Mouse (Mus musculus): ENCODE data around the gene Gpr85.

Gpr85 gene

GRCm38 (mm10) chr6:13835720-13836665, 3.7 kb downstream of the Gpr85 start:
- in situ Hi-C loops (cut with MboI; ENCODE audit: low pct_unique_long_range_greater_than_20kb in 1 of 2, low sequenced_read_pairs in 2 of 2, unreplicated experiment in 1 of 2) = no loop called here

GRCm38 (mm10) chr6:13832770-13833169, 7.0 kb downstream of the Gpr85 start:
- in situ Hi-C loops (cut with MboI; ENCODE audit: low pct_unique_long_range_greater_than_20kb in 1 of 2, low sequenced_read_pairs in 2 of 2, unreplicated experiment in 1 of 2) = no loop called here

- in situ Hi-C loops (cut with MboI; ENCODE audit: low pct_unique_long_range_greater_than_20kb in 1 of 2, low sequenced_read_pairs in 2 of 2, unreplicated experiment in 1 of 2) = no loop called here
Measured at GRCm38 (mm10) chr6:13828877-13829276, 10.9 kb downstream of the Gpr85 start.

DNA sequence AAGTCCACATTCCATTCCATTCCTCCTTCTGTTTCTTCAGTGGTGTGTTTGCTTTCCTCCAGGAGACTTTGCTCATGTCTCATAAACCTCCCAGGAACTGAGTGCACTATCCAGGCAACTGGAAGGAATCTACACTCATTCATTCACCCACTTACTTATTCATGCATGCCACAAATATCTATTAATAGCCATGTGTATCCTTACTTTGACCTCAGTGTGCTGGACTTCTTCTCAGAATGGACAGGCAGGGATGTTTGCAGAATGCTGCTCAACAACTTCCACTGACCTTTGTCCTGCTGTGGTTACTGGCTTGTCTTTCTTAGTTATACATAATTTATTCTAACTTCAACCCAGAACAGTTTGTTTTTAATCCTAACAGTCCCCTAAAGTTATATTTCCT, 23.1 kb downstream of the Gpr85 start:
- in situ Hi-C loops (cut with MboI; ENCODE audit: low pct_unique_long_range_greater_than_20kb in 1 of 2, low sequenced_read_pairs in 2 of 2, unreplicated experiment in 1 of 2) = no loop called here

DNA sequence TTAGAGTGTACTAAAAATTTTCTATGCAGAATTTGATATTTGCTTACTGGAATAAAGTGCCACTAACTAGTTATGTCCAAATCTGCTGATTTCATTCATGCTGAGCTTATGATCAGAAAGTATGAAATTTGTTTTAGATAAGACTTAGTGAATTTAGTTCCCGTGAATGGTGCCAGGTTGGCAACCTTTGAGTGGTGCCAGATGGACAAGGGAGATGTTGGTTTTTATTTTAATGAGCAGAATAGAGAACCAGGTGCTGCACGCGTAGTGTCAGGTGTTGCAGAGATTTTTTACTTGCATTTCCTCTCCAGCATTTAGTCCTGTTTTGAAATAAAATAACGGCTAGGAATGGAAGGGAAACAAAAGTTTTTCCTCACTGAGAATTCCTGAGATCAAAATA, 27.6 kb downstream of the Gpr85 start:
- in situ Hi-C loops (cut with MboI; ENCODE audit: low pct_unique_long_range_greater_than_20kb in 1 of 2, low sequenced_read_pairs in 2 of 2, unreplicated experiment in 1 of 2) = no loop called here

GRCm38 (mm10) chr6:13800071-13800470, 39.7 kb downstream of the Gpr85 start:
- in situ Hi-C loops (cut with MboI; ENCODE audit: low pct_unique_long_range_greater_than_20kb in 1 of 2, low sequenced_read_pairs in 2 of 2, unreplicated experiment in 1 of 2) = no loop called here

GRCm38 (mm10) chr6:13797389-13797788, 42.4 kb downstream of the Gpr85 start:
- in situ Hi-C loops (cut with MboI; ENCODE audit: low pct_unique_long_range_greater_than_20kb in 1 of 2, low sequenced_read_pairs in 2 of 2, unreplicated experiment in 1 of 2) = no loop called here

Data from mouse embryonic stem cell (cell line).